Mouse (Mus musculus): ENCODE data around the gene Vmn2r94. TPM values are rescaled to one million over a fixed set of nuclear protein-coding genes. Genes with fewer than 3 reads are reported as not detected.

The Vmn2r94 gene
- polyA plus RNA-seq (2014; fragmentation: Nextera tagmentation; extraction: Ambion mirVana), result not detected in 2 replicates

DNA sequence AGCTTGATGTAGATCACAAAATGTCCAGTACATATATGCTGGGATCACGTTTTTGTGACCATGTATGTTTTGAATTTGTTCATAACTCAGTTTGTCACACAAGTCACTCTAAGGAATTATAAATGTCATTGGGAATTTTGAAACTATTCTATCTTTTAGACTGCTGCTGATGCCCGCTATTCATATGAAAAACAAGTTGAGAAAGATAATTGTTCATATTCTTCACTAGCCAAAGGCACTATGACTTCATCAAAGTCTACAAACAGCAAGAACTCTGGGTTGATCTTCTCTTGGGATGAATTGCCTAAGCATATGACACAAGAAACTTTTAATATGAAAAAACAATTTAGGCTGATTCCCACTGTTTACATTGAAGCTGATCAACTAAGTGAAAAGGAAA is at the start of gene Vmn2r94:
Gene Vmn2r94 (minus strand): TSS at position 101 of the 400 bp plus-strand sequence.
- H3K27me3 ChIP-seq (ENCODE audit: insufficient read depth, low read length), result no peaks in the 10 kb centered on the region
- H3K9me3 ChIP-seq (ENCODE audit: low read depth, low read length), result no peaks in the 10 kb centered on the region
- no peak within 1 kb of the TSS for H3K4me3 ChIP-seq (ENCODE audit: low read depth, low read length)
- WGBS, result 60% methylated on average over 2 of the region's 2 CpGs
- ATAC-seq (ENCODE audit: insufficient read depth), result no peak
- H3K27ac ChIP-seq (ENCODE audit: low read depth), result no peak within 1 kb of the TSS
- TF ChIP-seq CTCF (IDR thresholded peaks at IDR 0.05; ENCODE audit: low read depth), result no peak
- H3K4me1 ChIP-seq (ENCODE audit: insufficient read depth), result no peaks in the 10 kb centered on the region
- no peak within 1 kb of the TSS for H3K9ac ChIP-seq
- no peaks in the 10 kb centered on the region for H3K36me3 ChIP-seq (ENCODE audit: insufficient read depth)
- H3K4me2 ChIP-seq, result no peak within 1 kb of the TSS
- DNase-seq, result no peak

DNA sequence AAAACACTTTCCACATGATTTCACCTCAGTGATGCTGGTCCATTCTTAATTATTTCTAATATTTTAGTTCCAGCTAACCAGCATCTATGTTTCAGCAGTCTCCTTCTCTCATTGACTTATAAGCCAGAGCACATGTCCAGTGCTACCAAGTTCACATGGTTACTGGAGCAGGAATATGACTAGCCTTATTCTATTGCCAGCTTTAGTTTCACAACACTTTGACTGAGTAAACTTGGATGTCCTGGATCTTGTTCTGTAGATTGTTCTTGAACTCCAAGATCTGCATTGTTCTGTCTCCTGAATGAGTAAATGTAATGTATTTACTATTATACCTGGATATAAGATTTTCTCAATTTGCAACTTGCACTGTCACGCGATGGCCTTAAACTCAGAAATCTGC is 45.5 kb upstream of the Vmn2r94 start:
- Histone ChIP-seq H3K4me2 (no peak overlapping the region), H3K36me3 (ENCODE audit: insufficient read depth) (no peaks in the 10 kb centered on the region), H3K27me3 (ENCODE audit: insufficient read depth, low read length) (no peaks in the 10 kb centered on the region), H3K9ac (no peak overlapping the region), H3K4me1 (ENCODE audit: insufficient read depth) (no peaks in the 10 kb centered on the region), H3K27ac (ENCODE audit: low read depth) (no peak overlapping the region), H3K4me3 (ENCODE audit: low read depth, low read length) (no peak overlapping the region), H3K9me3 (ENCODE audit: low read depth, low read length) (no peaks in the 10 kb centered on the region)
- no peak for DNase-seq
- ATAC-seq (ENCODE audit: insufficient read depth), result no peak
- no peak for TF ChIP-seq CTCF (IDR thresholded peaks at IDR 0.05; ENCODE audit: low read depth)
- WGBS, result 94% methylated on average over 2 of the region's 2 CpGs

DNA sequence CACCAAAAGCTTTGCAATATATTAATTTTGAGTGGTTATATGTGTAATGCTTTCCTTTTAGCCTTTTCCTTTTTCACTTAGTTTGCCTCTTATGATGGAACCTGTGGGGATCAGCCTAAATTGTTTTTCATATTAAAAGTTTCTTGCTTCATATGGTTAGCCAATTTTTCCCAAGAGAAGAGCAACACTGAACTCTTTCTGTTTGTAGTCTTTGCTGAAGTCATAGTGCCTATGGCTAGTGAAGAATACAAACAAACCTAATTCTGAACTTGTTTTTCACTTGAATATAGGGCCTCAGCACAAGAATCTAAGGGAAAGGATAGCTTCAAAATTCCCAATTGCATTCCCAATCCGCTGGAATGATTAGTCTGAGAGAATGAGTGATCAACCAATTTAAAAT is 20.2 kb upstream of the Vmn2r94 start, which contains the start of gene Vmn2r93:
Gene Vmn2r93 (plus strand): TSS at position 301 of the 400 bp plus-strand sequence.
- no peak for ATAC-seq (ENCODE audit: insufficient read depth)
- WGBS, result 37% methylated on average over 1 of the region's 1 CpGs

DNA sequence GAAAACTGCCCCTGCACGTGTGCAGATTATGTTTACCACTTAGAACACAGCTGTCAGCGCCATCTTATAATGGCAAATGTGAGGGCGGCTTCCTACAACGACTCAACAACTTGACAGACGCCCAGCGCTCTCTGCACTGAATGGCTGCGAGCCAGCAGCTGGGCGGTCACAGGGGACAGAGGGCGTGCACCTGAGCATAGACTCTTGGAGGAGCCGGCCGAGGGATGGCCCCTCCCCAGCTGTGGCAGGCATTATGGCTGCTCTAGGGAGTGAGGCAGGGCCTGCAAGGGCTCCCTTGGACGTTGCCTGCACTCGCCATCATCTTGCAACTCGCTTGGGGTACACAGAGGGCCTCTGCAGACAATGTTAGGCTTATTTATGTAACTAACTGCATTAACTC is 40.6 kb downstream of the Vmn2r94 start:
- no peak overlapping the region for H3K9ac ChIP-seq
- H3K4me3 ChIP-seq (ENCODE audit: low read depth, low read length), result no peak overlapping the region
- no peaks in the 10 kb centered on the region for H3K36me3 ChIP-seq (ENCODE audit: insufficient read depth)
- H3K9me3 ChIP-seq (ENCODE audit: low read depth, low read length), result no peaks in the 10 kb centered on the region; the same call in 1 of the 2 replicates
- WGBS, result 70% methylated on average over 13 of the region's 14 CpGs
- H3K27me3 ChIP-seq (ENCODE audit: insufficient read depth, low read length), result no peaks in the 10 kb centered on the region
- TF ChIP-seq CTCF (IDR thresholded peaks at IDR 0.05; ENCODE audit: low read depth), result no peak
- ATAC-seq (ENCODE audit: insufficient read depth) (no peak), DNase-seq (no peak)
- no peaks in the 10 kb centered on the region for H3K4me1 ChIP-seq (ENCODE audit: insufficient read depth)
- no peak overlapping the region for H3K27ac ChIP-seq (ENCODE audit: low read depth)
- H3K4me2 ChIP-seq, result no peak overlapping the region

More for the DNA sequence above, 20.2 kb upstream of the Vmn2r94 start, which contains the start of gene Vmn2r93:
- Histone ChIP-seq H3K4me2 (no peak within 1 kb of the TSS), H3K27ac (ENCODE audit: low read depth) (no peak within 1 kb of the TSS), H3K9me3 (ENCODE audit: low read depth, low read length) (peaks cover 2% of the 10 kb centered on the region; the same call in 1 of the 2 replicates), H3K36me3 (ENCODE audit: insufficient read depth) (no peaks in the 10 kb centered on the region), H3K4me3 (ENCODE audit: low read depth, low read length) (no peak within 1 kb of the TSS), H3K9ac (no peak within 1 kb of the TSS), H3K27me3 (ENCODE audit: insufficient read depth, low read length) (no peaks in the 10 kb centered on the region), H3K4me1 (ENCODE audit: insufficient read depth) (no peaks in the 10 kb centered on the region)
- no peak for DNase-seq
- no peak for TF ChIP-seq CTCF (IDR thresholded peaks at IDR 0.05; ENCODE audit: low read depth)

DNA sequence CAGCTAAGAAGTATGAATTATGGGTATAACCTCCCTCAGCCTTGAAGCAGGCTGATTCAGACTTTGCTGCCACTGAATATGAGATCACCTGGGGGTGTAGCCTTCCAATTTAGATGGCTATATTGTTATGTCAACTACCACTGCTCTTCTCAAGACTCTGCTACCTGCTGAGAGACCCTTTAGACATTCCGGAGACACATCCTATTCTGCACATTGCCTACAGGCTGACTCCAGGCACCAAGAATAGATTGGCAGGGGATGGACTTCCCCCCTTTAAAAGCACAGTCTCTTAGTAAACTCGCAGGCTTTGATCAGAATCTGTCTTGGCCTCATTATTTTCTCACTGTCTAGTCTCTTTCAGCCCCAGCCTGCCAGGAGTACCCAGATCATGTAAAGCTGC is 45.6 kb downstream of the Vmn2r94 start:
- DNase-seq, result no peak
- no peak overlapping the region for H3K27ac ChIP-seq (ENCODE audit: low read depth)
- 64% methylated on average over 2 of the region's 2 CpGs for WGBS
- no peak overlapping the region for H3K4me3 ChIP-seq (ENCODE audit: low read depth, low read length)
- no peaks in the 10 kb centered on the region for H3K27me3 ChIP-seq (ENCODE audit: insufficient read depth, low read length)
- no peak for TF ChIP-seq CTCF (IDR thresholded peaks at IDR 0.05; ENCODE audit: low read depth)
- H3K9me3 ChIP-seq (ENCODE audit: low read depth, low read length), result no peaks in the 10 kb centered on the region; the same call in 1 of the 2 replicates
- no peaks in the 10 kb centered on the region for H3K4me1 ChIP-seq (ENCODE audit: insufficient read depth)
- no peaks in the 10 kb centered on the region for H3K36me3 ChIP-seq (ENCODE audit: insufficient read depth)
- H3K4me2 ChIP-seq, result no peak overlapping the region
- no peak for ATAC-seq (ENCODE audit: insufficient read depth)
- H3K9ac ChIP-seq, result no peak overlapping the region

DNA sequence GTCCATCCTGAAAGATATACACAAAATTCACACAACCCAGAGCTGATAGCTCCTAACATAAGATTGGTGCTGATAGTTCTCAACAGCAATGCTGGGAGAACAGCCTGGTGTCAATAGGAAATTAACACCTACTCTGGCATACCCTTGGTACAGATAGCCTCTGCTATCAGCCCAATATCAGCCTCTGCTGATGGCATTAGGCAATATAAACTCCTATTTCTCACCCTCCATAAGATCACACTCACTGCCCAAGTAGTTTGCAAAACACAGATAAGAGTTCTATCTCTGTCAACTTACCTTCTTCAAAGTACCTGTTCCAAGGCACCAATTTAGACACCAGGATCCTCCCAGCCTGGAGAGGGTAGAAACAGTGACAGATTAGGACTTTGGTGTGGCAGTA is 56.3 kb downstream of the Vmn2r94 start:
- no peak overlapping the region for H3K9ac ChIP-seq
- TF ChIP-seq CTCF (IDR thresholded peaks at IDR 0.05; ENCODE audit: low read depth), result no peak

More for the DNA sequence above, 56.3 kb downstream of the Vmn2r94 start:
- ATAC-seq (ENCODE audit: insufficient read depth), result no peak
- H3K36me3 ChIP-seq (ENCODE audit: insufficient read depth), result no peaks in the 10 kb centered on the region
- no peak for DNase-seq
- H3K27me3 ChIP-seq (ENCODE audit: insufficient read depth, low read length), result no peaks in the 10 kb centered on the region
- no peaks in the 10 kb centered on the region for H3K4me1 ChIP-seq (ENCODE audit: insufficient read depth)
- no peaks in the 10 kb centered on the region; the same call in 1 of the 2 replicates for H3K9me3 ChIP-seq (ENCODE audit: low read depth, low read length)
- no peak overlapping the region for H3K27ac ChIP-seq (ENCODE audit: low read depth)
- no peak overlapping the region for H3K4me3 ChIP-seq (ENCODE audit: low read depth, low read length)
- no peak overlapping the region for H3K4me2 ChIP-seq

Other genes starting within 250 kb of the Vmn2r94 start
- gene Vmn2r124, start 228.3 kb downstream of the Vmn2r94 start, polyA plus RNA-seq (2014; fragmentation: Nextera tagmentation; extraction: Ambion mirVana), result not detected in 2 replicates
- gene Vmn2r91, start 192.7 kb downstream of the Vmn2r94 start, polyA plus RNA-seq (2014; fragmentation: Nextera tagmentation; extraction: Ambion mirVana), result not detected in 2 replicates
- gene Vmn2r92, start 125.9 kb downstream of the Vmn2r94 start, polyA plus RNA-seq (2014; fragmentation: Nextera tagmentation; extraction: Ambion mirVana), result not detected in 2 replicates
- gene Vmn2r93, start 20.3 kb upstream of the Vmn2r94 start, polyA plus RNA-seq (2014; fragmentation: Nextera tagmentation; extraction: Ambion mirVana), result not detected in 2 replicates
- not detected in 2 replicates for gene Vmn2r95, start 146.3 kb upstream of the Vmn2r94 start, polyA plus RNA-seq (2014; fragmentation: Nextera tagmentation; extraction: Ambion mirVana)